Mouse (Mus musculus) urinary bladder, postnatal 4 days (tissue): ENCODE data around the gene Wfdc8.
A peak's percentile ranks its signal among the peaks of the same experiment; 100 is the strongest.

Experiments
- DNase-seq, 2 experiments: peaks; one replicate each; pipeline ENCODE4 v3.0.0; 2021 to 2022; ENCODE audit warnings: low spot score in 2 of 2

Gene Wfdc8

GRCm38 (mm10) chr2:164562391-164563188, 50.8 kb downstream of the Wfdc8 start, which contains the start of gene Wfdc2:
TSS of gene Wfdc2 (plus strand) at chr2:164562413.
- DNase-seq: peak in 1 of 2 experiments; percentile 32

GRCm38 (mm10) chr2:164560106-164560505, 53.3 kb downstream of the Wfdc8 start:
- no peak for DNase-seq

GRCm38 (mm10) chr2:164558991-164559645, 54.3 kb downstream of the Wfdc8 start:
- DNase-seq: peak in 1 of 2 experiments; percentile 29

GRCm38 (mm10) chr2:164558426-164558825, 55.0 kb downstream of the Wfdc8 start:
- no peak for DNase-seq

- DNase-seq: no peak
Observed at GRCm38 (mm10) chr2:164551502-164551901, 61.9 kb downstream of the Wfdc8 start.

- no peak for DNase-seq
Observed at GRCm38 (mm10) chr2:164550895-164551269, 62.5 kb downstream of the Wfdc8 start.

GRCm38 (mm10) chr2:164549963-164550894, 63.2 kb downstream of the Wfdc8 start:
- DNase-seq: no peak

GRCm38 (mm10) chr2:164549338-164549737, 64.1 kb downstream of the Wfdc8 start:
- no peak for DNase-seq
